11 mouse cellular contexts compared by ENCODE assay signal in the genomic region with DNA sequence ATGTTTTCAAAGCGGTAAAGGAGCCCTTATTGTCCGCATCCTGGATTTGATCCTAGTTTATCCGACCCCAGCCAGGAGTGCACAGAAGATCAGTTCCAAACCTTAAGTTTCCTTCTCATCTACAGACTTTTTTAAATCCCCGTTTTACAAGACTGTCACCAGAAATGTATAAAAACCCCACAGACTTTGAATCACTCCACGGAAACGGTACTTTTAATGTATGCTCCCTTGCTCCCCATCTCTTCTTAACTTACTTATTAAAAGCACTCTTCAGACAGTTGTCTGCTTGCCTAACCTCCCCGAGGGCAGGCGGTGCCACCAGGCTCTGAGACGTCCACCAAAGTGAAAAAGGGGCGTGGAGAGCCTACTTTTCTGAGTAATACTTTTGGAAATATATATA. TPM values are rescaled to one million over a fixed set of nuclear protein-coding genes. Genes with fewer than 3 reads are reported as not detected.
DNase-seq lines count a peak whose midpoint lies in the region; ATAC-seq and TF ChIP-seq lines count a peak whose summit lies in the region.
"Had no signal": no experiment of that assay in that cellular context is flagged by ENCODE, and none has a peak within 500 bp of the region (broad histone marks: within the 10 kb centered on the region; RNA-seq: fewer than 3 reads in every experiment).

No protein-coding gene starts in this region.

- no peak for TF ChIP-seq RAD21 in CH12.LX (IDR thresholded peaks at IDR 0.05; ENCODE audit: low read depth, low read length)

- no peak for TF ChIP-seq POLR2A in CH12.LX (IDR thresholded peaks at IDR 0.05; ENCODE audit: low read depth, low read length)

- H3K9ac ChIP-seq in CH12.LX (ENCODE audit: insufficient read depth, low read depth), result no peak overlapping the region
- H3K9ac ChIP-seq in forebrain, embryonic 15.5 days (replicated peaks), result no peak overlapping the region
- no peak overlapping the region for H3K9ac ChIP-seq in limb, embryonic 15.5 days

- 2% methylated on average over 10 of the region's 10 CpGs for WGBS in forebrain, embryonic 15.5 days
- WGBS in limb, embryonic 15.5 days, result 4% methylated on average over 10 of the region's 10 CpGs

- H3K4me3 ChIP-seq in CH12.LX (replicated peaks in 1 of 3; ENCODE audit: low read depth in 2 of 3, low read length in 2 of 3, poor library complexity in 1 of 3), result no peak overlapping the region
- peak overlapping the region; percentile 46 for H3K4me3 ChIP-seq in forebrain, embryonic 15.5 days
- peak overlapping the region; percentile 51 for H3K4me3 ChIP-seq in limb, embryonic 15.5 days
- H3K4me3 ChIP-seq: erythroblast, embryonic 14.5 days had no signal

- in situ Hi-C loops in CH12.LX (cut with MboI; ENCODE audit: low pct_ligation_motif_present, low pct_unique_long_range_greater_than_20kb, low sequenced_read_pairs), result loop anchor here (25.0 kb wide), 2 partner anchors 245 to 320 kb away; no protein-coding TSS in a partner anchor

- H3K9me3 ChIP-seq in CH12.LX (replicated peaks; ENCODE audit: low read length), result no peaks in the 10 kb centered on the region
- H3K9me3 ChIP-seq in forebrain, embryonic 15.5 days, result no peaks in the 10 kb centered on the region
- no peaks in the 10 kb centered on the region for H3K9me3 ChIP-seq in limb, embryonic 15.5 days

- no peak for ATAC-seq in forebrain, embryonic 15.5 days (replicated peaks)
- ATAC-seq in limb, embryonic 15.5 days (ENCODE audit: insufficient number of reproducible peaks, low FRiP score, low TSS enrichment, low read depth), result no peak

- dilution Hi-C loops in CH12.LX (cut with MboI; ENCODE audit: extremely low pct_ligation_motif_present, extremely low pct_unique_long_range_greater_than_20kb, low sequenced_read_pairs), result no loop called here

- no peaks in the 10 kb centered on the region; a peak in 1 of 4 replicates for H3K4me1 ChIP-seq in CH12.LX (ENCODE audit: control insufficient read depth in 1 of 2, insufficient read depth in 2 of 2)
- peaks cover 45% of the 10 kb centered on the region for H3K4me1 ChIP-seq in forebrain, embryonic 15.5 days
- H3K4me1 ChIP-seq in limb, embryonic 15.5 days, result peaks cover 46% of the 10 kb centered on the region

- H3K27ac ChIP-seq in CH12.LX (ENCODE audit: insufficient read depth, low read depth), result no peak overlapping the region
- H3K27ac ChIP-seq in forebrain, embryonic 15.5 days (replicated peaks), result peak overlapping the region; percentile 72
- peak overlapping the region; percentile 65; the same call in 1 of the 2 replicates for H3K27ac ChIP-seq in limb, embryonic 15.5 days
- H3K27ac ChIP-seq: stomach, postnatal 0 days had no signal

- H3K36me3 ChIP-seq in CH12.LX (replicated peaks in 1 of 2; ENCODE audit: control insufficient read depth in 1 of 2, insufficient read depth in 1 of 2, low read length in 1 of 2), result no peaks in the 10 kb centered on the region
- H3K36me3 ChIP-seq in forebrain, embryonic 15.5 days, result no peaks in the 10 kb centered on the region
- no peaks in the 10 kb centered on the region for H3K36me3 ChIP-seq in limb, embryonic 15.5 days

- no peaks in the 10 kb centered on the region for H3K79me2 ChIP-seq in CH12.LX (replicated peaks; ENCODE audit: control insufficient read depth, extremely low read depth, insufficient read depth, poor library complexity, severe bottlenecking)

- TF ChIP-seq CTCF in CH12.LX (conservative IDR thresholded peaks at IDR 0.05 in 1 of 2, IDR thresholded peaks at IDR 0.05 in 1 of 2; ENCODE audit: low read depth in 2 of 2, low read length in 2 of 2), result no peak

- 0 out of 2 replicates have a peak overlapping the region, but pooled peaks have one; percentile 77 for H3K4me2 ChIP-seq in CH12.LX (ENCODE audit: insufficient read depth, low read depth, poor library complexity, severe bottlenecking)
- peak overlapping the region; percentile 62 for H3K4me2 ChIP-seq in forebrain, embryonic 15.5 days (replicated peaks)
- H3K4me2 ChIP-seq in limb, embryonic 15.5 days, result peak overlapping the region; percentile 68

- no peak for TF ChIP-seq EP300 in CH12.LX (IDR thresholded peaks at IDR 0.05; ENCODE audit: low read length)

- no peaks in the 10 kb centered on the region for H3K27me3 ChIP-seq in CH12.LX (replicated peaks)
- H3K27me3 ChIP-seq in forebrain, embryonic 15.5 days, result peaks cover 49% of the 10 kb centered on the region
- peaks cover 52% of the 10 kb centered on the region for H3K27me3 ChIP-seq in limb, embryonic 15.5 days

- peak; percentile 69 for DNase-seq in embryo, embryonic 10.5 days (ENCODE audit: low spot score)
- DNase-seq in embryo, embryonic 11 days, result no peak
- DNase-seq in CH12.LX (ENCODE audit: extremely low read depth), result no peak
- DNase-seq in natural killer cell, adult 2 months (ENCODE audit: low spot score in 2 of 2), result no peak
- no peak for DNase-seq in gastrocnemius, adult 18-20 months (ENCODE audit: low spot score)
- DNase-seq in right cerebral cortex, postnatal 25 days, result no peak
- DNase-seq: lung, postnatal 36 days had no signal

TF ChIP-seq in CH12.LX, 34 proteins besides CTCF, POLR2A, EP300 and RAD21:
- no peak for TF ChIP-seq NELFE (IDR thresholded peaks at IDR 0.05; ENCODE audit: low read depth, low read length)
- no peak for TF ChIP-seq JUND (conservative IDR thresholded peaks at IDR 0.05; ENCODE audit: low read depth, low read length)
- no peak for TF ChIP-seq CHD1 (IDR thresholded peaks at IDR 0.05; ENCODE audit: low read depth, low read length)
TF ChIP-seq in CH12.LX: peak in this region for 0.

RNA-seq across cellular contexts. Expression of a gene that starts 5.6 kb away (rescaled TPM):
- total RNA-seq in CH12.LX (2012; rRNA removed) (0.21 TPM in 2 replicates), CH12.LX (2014; rRNA removed) (0.09 and 0.16 TPM in 2 replicates)
- 0.23 and 0.34 TPM in 2 replicates for polyA plus RNA-seq in CH12.LX (2012; ENCODE audit: insufficient read length, low read depth)
- 20.6 and 25.2 TPM in 2 replicates for polyA plus RNA-seq in forebrain, embryonic 15.5 days (2015; fragmentation: Nextera tagmentation; extraction: Ambion mirVana)
- 11.7 and 13.5 TPM in 2 replicates for polyA plus RNA-seq in limb, embryonic 15.5 days (2015; fragmentation: Nextera tagmentation; extraction: Ambion mirVana)
- not detected for total RNA-seq in gastrocnemius, adult 18-20 months (2021)
- polyA plus RNA-seq: erythroblast, embryonic 14.5 days had no signal

RNA-seq across cellular contexts. Expression of a gene that starts 13.9 kb away (rescaled TPM):
- 17.2 and 17.5 TPM in 2 replicates for total RNA-seq in CH12.LX (2012; rRNA removed)
- total RNA-seq in CH12.LX (2014; rRNA removed), result 35.0 and 39.8 TPM in 2 replicates
- polyA plus RNA-seq in CH12.LX (2012; ENCODE audit: insufficient read length, low read depth), result 17.8 and 20.0 TPM in 2 replicates
- polyA plus RNA-seq in forebrain, embryonic 15.5 days (2015; fragmentation: Nextera tagmentation; extraction: Ambion mirVana), result 29.7 and 35.5 TPM in 2 replicates
- polyA plus RNA-seq in limb, embryonic 15.5 days (2015; fragmentation: Nextera tagmentation; extraction: Ambion mirVana), result 32.4 and 38.0 TPM in 2 replicates
- 10 to 100 TPM; 14.8 to 15.2 TPM for total RNA-seq in gastrocnemius, adult 18-20 months (2021)

Comparison
In these comparisons a context has a peak if more than half of its experiments do, and no peak if none do; other contexts are left out.
1. H3K4me3 ChIP-seq: peak in forebrain, embryonic 15.5 days (single experiment) and limb, embryonic 15.5 days (single experiment); none in CH12.LX (0 of 3).
2. Peak in every context shown above with its lines, with median percentiles within 50 percentile points of each other: H3K4me2 ChIP-seq.